Mouse (Mus musculus) erythroid progenitor cell, adult 5-6 weeks (primary cell): ENCODE measurements around the gene Fam174b. TPM values are rescaled to one million over a fixed set of nuclear protein-coding genes. Genes with fewer than 3 reads are reported as not detected.

ENCODE experiments used
- ATAC-seq: replicated peaks from 2 replicates; pipeline ENCODE4 v1.8.0; 2016; ENCODE audit warnings: moderate number of reproducible peaks, mild to moderate bottlenecking, moderate TSS enrichment, inconsistent platforms; ENCODE audit not compliant: poor library complexity, low FRiP score, severe bottlenecking
- total RNA-seq, 2 experiments: library from RNA; stranded (forward) in 1 of 2; stranded (reverse) in 1 of 2; fragments of 150-400 nt in 1 of 2; fragments of 186-747, 209-891 nt in 1 of 2; gene quantifications; 2 replicates each; pipeline versions ENCODE4 v1.2.3 to v1.2.4; 2015 to 2017; ENCODE audit warnings: low replicate concordance in 2 of 2

Fam174b gene
- total RNA-seq, 2 experiments from 2014 or later: 0.45 to 2.1 TPM

DNA sequence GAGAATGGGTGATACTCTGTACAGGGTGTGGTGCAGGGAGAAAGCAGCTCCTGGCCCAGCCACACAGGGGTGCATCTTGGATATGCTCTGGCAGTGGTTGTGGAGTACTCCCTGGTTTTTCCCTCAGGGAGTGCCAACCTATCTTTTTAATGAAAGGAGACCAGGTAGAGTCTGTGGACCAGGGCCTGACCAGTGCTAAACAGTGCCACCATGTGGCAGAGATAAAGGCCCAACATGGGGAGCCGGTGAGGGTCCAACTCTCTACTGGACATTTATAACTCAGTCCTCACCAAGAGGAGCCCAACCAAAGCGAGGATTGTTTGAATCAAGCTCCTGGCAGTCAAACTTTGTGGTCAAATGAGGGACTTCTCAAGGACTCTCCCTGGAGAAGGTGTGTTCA, 69.2 kb downstream of the Fam174b start:
- ATAC-seq: no peak

DNA sequence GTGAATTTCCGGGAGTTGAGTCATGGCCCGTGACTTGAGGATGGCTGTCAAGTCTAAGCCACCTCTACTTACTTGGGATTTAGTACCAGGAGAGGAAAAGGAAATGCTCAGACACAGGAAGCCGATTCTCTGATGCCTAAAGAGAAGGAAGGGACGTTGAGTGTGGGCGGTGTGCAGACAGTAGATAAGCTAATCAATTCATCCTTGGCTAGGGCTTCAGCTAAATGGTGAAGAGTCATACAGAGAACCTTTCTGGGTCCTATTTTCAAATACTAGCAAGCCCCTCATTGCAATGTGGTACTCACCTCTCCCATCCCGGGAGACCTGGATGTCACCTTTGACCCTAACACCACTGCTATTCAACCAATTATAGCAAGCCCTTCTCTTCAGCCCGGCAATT, 71.3 kb downstream of the Fam174b start:
- no peak for ATAC-seq

DNA sequence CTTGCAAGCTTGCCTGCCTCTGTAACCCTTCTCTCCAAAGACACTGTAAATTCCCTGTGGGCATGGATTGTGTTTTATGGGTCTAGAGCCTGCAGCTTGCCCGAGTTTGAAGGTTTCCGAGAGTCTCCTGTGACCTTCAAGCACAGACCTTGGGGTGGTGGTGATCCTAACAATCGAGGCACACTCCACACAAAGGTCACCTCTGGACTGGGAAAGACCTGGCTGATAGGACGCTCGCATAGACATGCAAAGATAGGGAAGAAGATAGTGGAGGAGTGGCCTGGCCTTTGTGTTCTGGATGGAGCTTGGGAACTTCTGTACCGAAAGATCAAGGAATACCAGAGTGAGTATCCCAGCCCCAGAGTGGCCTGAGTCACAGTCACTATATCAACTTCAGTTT, 72.1 kb downstream of the Fam174b start:
- ATAC-seq: no peak

DNA sequence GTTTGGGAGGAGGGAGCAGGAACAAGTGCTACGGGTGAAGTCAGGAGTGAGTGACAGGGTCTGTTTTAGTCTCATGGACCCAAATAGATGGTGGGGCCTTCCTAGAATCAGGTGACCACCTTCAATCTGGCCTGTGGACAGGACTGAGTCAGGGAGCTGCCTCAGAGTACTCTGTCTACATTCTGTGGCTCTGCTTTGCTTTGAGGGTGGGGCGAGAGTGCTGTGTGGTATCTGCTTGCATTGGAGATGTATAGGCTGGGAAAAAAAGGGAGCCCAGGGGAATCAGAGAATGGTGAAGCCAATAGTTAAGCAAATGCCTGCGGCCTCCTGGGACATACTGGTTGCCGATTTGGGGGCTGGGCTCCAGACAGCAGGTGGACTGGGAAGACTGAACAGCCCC, 73.8 kb downstream of the Fam174b start:
- no peak for ATAC-seq

DNA sequence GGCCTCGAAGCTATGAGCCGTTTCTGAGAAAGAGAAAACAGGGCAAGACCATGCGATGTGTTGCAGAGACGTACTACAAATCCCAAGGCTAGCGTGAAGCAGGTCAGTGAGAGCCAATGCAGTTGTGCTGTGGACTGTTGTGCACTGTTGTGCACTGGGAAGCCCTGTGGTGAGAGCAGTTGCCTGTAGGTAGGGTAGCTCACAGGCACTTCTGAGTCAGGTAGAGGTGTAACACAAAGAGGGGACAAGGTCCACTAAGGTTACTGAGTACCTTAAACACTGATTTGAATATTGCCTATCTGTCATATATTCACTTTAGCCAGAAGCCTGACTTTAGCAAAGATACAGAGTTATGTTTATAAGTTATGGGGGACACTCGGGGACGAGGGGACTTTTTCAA, 74.4 kb downstream of the Fam174b start:
- ATAC-seq: no peak

DNA sequence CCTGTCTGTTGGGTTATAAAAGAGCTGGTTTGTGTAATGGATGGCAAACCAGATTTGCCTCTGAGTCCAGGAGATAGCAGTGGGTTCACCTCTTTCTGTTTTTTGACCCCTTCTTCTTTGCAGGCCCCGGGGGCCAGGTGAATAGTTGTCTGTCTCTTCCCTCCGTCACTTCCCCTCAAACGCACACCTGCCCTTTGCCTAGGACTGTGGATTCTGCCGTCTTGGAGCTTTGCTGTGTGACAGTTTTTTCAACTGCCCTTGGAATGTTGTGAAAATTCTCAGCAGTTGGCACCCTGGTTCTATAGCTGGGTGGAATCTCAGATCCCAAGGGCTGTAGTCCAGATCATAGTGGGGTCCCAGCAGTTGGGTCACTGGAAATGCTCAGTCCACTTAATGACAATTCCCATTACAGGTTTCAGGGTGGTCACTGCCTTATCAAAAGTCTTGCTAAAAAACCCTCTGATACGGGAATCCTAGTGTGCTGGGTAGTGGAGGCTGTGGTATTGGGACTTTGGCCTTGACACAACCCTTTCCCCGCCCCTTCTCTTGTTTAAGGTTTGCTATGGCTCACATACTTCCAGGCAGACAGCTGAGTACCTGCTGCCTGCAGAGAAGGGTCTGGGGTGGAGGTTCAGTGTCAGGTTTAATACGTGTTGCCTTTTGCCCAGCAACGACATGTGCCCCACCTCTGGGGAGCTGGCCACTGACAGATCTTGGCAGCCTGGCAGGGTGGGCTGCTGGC, 76.3 kb downstream of the Fam174b start:
- ATAC-seq: no peak

DNA sequence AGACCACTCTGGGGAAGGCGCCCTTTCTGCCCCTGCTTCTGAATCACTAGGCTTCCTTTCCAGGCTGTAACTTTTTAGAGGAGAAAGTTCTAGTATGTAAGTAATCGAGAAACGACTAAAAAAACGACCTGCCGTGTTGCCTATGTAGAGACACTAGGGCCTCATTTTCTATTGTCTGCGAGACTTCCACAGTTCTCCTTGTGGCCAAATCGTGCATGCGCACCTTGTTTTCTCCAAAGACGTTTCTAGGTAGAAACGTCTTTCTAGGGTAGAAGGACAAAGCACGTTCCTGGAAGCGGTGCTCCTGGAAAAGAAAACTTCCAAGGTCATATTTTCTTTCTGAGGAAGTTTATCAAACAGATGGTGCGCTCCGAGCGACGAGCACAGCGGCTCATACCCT, 79.3 kb downstream of the Fam174b start:
- no peak for ATAC-seq

Other genes starting within 250 kb of the Fam174b start
- 63.1 and 106 TPM in 2 replicates for gene Chd2, start 198.5 kb upstream of the Fam174b start, total RNA-seq (2015; ENCODE audit: low replicate concordance)
- gene Chd2, start 198.5 kb upstream of the Fam174b start, total RNA-seq (2017; ENCODE audit: low replicate concordance): 179 and 206 TPM in 2 replicates